Mouse (Mus musculus) retina, adult 2 months (tissue): ENCODE data around the gene Nek11.
A peak's percentile ranks its signal among the peaks of the same experiment; 100 is the strongest.

ENCODE experiments used
- DNase-seq: peaks from one replicate; pipeline ENCODE4 v3.0.0-alpha.2; 2012; ENCODE audit warnings: low read depth, low spot score

Nek11 gene

DNA sequence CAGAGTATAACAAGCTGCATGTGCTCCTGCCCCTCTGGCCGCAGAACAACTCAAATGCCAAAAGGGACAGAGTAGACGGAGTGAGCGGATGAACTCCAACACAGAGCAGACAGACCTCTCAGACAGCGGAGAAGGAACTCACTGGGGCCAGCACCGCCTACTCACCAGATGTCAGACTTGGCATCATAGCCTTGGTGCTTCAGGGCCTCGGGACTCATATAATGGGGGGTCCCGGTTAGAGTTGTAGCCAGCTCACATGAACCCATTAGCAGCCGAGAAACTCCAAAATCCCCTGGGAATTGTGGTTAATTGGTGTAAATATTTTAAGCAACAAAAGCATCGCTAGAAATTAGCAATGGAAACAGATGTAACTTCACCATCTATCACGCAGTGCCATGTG lies 82.1 kb downstream of the Nek11 start:
- no peak for DNase-seq

DNA sequence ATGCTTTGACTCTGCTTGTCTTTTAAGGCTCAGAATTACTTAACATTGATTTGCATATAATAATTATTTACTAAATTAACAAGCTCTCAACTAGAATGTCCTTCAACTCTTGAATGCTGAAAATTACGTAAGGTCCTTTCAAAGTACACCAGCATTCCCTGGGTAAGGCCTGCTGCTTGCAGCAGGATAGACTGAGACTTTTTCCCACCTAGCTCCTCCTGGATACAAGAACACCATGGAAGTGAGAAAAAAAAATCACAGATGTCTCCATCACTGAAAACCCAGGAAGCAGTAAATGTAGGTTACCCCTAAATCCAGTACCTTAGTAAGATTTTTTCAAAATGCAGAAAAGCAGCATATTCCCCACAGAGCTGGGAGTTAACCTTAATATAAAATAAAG lies 82.6 kb downstream of the Nek11 start:
- no peak for DNase-seq

DNA sequence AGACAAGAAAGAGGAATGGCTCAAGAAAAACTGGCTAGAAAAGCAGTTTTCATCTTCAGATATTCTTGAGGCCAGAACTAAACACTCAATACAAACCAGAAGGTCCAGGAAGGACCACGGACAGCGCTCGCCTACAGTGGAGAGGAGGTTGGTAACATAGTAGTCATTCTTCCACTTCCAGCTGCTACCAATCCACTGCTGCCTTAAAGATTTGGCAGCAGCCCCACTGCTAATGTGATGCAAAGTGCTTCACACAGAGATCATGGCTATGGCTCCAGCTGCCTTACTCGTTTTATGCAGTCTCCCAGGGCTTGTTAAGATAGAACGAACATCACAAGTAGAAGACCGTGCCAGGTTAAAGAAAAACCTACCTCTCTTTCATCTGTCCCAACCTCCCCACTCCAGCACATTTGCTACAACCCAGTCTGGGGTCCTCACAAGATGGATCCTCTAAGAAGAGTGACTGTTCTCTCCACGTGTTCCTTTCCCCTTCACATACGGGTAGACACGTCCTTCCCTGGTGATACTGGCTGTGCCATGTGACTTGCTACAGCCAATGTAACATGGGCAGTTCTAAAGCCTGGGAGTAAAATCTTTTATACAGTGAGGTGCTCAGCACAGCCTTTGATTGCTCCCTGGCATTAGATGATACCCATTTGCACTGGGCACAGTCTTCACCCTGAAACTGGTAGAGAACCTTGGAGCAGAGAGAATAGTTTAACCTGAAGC lies 85.6 kb downstream of the Nek11 start:
- DNase-seq: no peak

DNA sequence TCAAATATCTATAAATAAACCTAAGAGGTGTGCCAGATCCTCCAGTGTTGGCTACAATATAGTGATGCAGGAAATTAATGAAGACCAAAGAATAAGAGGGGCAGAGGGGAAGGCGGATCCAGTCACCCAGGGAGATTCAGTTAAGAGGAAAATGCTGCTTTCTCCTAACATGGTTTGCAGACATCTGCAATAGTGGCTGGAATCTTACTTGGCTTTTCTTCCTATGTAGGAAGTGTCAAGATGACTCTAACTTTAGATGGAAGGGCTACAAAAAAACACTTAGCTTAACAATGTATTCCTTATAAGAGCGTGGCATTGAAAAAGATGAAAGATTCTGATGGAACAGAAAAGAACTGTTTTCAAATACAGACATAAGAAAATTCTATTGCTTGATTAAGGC lies 89.3 kb downstream of the Nek11 start:
- no peak for DNase-seq

DNA sequence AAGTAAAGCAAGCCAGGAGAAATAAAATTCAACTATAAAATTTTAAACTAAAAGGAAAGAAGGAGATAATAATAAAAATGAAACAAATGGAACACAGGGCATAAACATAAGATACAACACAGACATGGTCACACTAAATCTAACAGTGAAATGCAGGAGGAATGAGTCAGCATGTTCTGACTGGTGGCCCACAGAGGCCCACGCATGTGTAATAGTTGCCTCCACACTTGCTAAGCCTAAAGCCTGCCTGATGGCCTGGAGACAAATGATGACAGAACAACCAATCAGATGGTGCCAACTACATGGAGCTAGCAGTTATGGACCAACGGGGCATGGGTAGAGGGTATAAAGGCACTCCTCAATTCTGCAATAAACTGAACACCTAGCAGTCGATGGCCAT lies 93.1 kb downstream of the Nek11 start:
- DNase-seq: no peak

DNA sequence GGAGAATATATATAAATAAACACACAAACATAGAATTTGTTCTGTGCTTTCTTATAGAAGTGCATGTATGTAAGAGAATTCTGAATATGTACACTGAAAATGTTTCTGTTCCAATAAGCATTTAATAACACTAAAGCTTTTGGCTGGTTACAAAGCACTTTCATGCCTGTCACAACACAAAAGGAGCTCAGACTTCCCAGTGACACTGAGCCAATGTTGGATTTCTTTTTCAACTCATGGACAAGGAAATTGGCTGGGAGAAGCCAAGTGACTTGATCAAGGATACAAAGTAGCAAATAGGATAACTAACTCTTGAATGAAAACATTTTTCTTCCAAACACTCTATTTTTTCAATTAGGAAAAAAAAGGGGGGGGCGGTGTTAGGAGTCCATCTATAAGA lies 93.9 kb downstream of the Nek11 start:
- DNase-seq: no peak

DNA sequence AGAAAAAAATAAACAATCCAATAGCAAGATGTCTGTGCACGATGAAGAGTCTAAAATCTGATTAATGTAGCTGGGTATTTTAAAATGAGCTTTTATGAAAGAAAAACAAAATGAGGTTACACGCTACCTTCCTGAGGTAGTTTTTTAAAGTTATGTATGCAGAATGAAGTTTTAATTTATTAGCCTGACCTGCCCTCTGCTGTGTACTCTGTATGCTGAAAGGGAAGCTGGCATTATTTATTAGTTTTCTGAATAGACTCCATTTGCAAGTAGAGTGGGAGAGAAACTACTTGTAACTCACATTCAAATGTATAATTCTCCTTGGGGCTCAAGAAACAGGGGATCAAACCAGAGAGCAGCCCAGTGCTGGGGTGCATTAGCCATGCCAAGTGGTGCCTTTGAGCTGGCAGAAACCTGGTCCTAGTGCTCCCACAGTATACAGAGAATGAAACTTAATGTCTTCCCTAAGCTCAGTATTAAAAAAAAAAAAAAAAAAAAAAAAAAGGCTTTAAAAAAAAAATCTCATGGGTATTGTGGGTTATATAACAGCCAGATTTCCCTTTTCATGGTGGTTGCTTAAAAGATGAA lies 94.5 kb downstream of the Nek11 start:
- no peak for DNase-seq

DNA sequence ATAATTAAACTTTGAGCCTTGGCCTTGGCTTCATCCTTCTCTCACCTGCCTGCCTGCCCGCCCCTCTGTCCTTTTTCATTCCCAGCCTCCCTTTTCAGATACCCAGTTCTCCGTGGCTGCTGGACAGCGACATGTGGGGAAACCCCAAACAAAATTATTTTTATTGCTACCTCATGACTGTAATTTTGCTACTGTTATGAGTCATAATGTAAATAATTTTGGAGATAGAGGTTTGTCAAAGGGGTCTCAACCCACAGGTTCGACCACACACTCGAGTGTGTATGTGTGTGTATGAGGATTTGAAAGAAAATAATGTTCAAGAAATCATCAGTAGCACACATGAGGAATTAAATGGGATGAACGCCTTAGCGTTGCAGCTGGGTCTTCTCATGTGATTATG lies 110.7 kb downstream of the Nek11 start:
- DNase-seq: no peak

DNA sequence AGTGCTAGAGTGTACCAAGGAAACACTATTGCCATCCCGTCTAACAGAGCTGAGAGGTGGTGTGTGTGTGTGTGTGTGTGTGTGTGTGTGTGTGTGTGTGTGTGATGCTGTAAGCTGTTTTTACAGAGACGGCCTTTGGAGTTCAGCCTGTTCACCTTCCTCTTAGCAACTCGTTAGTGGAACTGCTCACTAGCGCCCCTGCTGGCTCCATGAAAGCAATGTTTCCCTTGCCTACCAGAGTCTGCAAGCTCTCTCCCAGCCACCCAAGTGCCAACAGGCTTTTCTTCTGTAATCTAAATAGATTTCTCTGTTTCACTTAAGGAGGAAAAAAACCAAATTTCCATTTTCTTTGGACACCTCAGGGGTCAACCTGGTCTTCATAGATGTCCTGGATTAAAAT lies 112.6 kb downstream of the Nek11 start:
- peak; percentile 38 for DNase-seq

DNA sequence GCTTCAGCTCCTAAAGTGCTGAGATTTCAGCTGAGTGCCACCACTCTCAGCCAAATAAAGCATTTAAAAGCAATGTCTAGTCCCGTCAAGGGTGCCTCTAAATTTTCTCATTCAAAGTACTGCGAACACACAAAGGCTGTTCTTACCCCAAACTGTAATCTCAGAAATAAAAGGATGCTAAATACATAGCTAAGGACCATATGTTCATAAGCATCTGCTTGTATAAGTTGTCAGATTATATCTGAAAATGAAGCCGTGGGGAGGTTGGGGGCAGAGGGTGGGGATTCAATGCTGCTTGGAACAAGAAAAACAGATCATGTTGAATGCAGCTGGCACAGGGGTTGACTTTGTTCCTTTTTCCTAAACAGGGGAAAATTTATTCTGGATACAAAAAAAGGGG lies 120.4 kb downstream of the Nek11 start:
- DNase-seq: no peak

DNA sequence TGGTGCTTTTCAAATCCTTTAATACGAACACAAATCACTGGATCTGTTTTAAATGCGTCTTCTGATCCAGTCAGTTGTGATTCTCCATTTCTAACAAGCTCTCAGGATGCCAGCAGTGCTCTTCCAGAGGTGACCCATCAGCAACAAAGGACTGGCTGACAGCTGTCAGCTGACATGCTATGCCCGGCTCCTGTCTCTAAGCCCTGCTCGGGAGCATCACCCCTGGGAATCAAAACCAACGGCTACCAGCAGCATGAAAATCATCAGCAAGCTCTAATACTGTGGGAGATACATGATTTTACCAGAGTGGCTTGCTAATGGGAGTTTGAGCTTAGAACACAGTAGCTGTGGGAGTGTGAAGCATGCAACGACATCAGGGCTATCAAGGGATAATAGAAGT lies 121.0 kb downstream of the Nek11 start:
- no peak for DNase-seq

DNA sequence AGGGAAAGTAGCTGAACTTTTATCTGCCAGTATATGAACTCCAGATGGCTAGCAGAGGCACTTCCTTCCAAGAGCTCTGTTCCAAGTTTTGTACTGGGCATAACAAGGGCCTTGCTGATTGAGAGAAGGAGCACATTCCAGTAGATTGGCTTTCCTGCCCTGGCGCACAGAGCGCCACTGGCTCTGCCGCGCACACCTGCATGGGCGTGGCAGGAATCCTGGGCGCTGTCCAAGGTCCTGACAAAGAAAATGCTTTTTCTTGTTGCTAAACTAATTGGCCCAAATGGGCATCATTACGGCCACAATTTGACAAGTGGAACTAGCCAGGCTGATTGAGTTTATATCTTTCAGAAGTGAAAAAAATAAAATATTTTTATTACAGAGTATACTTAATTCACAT lies 123.1 kb downstream of the Nek11 start:
- DNase-seq: no peak

DNA sequence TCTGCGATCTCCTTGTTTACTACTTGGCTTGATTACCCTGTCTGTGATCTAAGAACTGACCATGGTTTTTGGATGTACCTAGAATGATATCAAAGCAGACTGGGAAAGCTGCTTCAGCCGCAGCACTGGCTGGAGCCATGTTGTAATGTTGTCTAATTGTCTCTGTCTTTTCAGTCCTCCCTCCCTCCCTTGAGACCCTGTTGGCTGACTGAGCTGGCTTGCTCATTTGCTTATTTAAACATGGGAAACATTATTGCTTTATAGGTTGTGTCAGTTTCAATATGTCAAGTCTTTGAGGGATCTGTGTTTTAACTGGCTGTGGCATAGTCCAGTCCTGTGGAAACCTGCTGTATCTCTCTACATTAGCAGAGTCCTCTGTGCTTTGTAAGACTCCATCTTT lies 132.2 kb downstream of the Nek11 start:
- DNase-seq: no peak

DNA sequence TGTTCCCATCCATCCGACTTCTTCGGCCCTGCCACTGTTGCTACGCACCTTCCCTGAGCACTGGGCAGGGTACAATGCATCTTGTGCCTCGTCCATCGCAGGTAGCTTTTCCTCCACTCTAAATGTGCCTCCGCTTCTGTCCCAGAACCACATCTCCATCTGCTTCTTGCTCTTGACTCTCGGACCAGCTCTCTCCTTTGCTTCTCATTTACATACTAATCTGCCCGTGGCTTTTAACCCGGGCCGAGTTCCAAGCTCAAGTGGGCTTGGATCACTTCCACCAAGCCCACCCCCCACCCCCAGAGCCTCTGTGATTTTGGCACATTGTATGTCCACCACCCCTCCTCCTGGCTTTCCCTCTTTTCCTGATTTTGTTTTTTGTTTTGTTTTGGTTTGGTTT lies 137.7 kb downstream of the Nek11 start:
- DNase-seq: no peak

DNA sequence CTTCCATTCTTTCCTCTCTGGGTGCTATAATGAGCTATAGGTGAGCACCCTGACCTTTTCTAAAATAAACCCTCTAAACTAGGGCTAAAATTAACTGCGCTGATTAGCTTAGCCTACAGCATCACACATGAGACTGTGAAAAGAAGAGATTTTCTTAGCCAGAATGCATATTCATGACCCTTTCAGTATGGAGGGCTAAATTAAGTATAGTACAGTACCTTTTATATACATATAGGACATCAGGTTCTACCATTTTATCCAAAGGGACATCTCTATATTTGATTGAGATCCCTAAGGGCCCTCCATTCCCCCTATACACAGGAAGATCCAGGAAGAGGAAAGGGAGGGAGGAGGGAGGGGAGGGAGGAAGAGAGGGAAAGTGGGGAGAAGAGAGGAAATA lies 141.2 kb downstream of the Nek11 start:
- no peak for DNase-seq

DNA sequence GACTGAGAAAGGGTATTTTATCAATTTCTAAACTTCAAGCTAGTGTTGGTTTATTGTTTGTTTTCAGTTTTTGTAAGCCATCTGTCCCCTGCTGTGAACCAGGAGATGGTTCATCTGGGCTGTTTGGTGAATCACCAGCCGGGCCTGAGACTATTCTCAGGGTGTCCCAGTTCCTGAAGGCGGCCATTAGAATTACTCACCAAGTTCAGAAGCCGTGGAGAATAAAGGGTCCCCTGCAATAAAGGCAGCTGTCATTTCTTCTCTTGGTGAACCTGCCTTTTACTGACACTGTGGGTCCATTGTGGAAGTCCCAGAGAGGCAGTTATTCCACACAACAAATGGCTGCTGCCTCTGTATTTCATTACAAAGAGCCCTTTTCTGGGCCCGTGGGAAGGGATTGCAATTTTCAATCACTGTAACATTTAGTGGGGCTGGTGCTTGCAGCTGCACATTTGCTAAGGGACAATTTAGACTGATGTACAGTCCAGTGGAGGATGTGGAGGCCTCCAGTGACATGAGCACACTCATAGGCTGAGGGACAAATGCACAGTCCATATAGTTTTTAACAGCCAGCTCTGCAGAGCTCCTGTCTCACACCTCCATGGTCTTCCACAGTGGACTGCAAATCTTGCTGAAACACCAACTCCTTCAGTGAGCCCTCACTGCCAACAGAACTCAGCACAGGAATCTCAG lies 142.8 kb downstream of the Nek11 start:
- DNase-seq: no peak

DNA sequence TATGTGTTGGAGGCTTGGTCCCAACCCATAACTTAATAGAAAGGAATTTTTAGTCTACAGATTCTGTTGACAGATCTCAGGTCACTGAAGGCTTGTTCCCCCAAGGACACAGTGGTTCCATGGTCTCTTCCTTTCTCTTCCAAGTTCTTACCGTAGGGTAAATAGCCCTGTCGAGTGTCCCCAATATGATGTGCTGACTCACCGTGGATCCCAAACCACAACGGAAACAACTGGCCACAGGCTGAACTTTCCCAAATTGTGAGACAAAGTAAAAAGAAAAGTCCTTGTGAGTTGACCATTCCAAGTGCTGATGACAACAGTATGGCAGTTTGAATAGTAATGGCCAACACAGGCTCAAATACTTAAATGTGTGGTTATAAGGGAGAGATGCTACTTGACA lies 144.1 kb downstream of the Nek11 start:
- no peak for DNase-seq

DNA sequence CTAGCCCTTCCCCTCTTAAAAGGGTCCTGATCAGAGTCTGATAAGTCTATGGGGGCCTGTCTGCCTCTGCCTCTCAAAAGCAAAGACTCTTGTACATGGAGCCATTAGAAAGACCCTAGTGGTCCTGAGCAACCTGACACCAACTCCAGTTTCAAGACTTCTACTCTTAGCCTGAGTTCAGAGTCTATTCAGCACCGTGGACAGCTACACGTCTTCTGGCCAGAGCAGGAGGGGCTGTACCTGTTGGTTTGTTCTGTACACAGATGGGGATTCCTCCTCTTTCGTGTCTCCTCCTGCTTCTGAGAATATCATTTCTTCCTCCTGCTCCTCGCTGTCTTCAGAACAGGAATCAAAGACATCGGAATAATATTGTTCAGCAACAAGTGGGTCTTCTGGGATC lies 151.3 kb downstream of the Nek11 start:
- no peak for DNase-seq

DNA sequence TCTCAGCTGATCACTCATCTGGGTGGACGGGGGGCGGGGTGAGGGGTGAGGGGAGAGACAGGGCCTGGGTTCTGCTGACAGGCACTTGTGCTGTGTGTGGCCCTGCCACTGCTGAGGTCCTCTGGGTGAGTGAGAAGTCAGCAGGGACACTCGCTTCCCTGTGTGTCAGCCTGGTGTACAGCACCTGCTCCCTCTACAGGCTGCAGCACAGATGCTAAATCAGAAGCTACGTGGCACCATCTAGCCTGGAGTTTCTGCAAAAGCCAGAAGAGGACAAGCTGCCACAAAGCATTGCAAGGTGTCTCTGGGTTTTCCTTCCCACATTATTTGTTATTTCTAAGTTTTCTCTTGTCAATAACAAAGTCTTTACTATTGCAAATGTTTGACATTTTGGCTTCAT lies 180.9 kb downstream of the Nek11 start:
- DNase-seq: no peak

DNA sequence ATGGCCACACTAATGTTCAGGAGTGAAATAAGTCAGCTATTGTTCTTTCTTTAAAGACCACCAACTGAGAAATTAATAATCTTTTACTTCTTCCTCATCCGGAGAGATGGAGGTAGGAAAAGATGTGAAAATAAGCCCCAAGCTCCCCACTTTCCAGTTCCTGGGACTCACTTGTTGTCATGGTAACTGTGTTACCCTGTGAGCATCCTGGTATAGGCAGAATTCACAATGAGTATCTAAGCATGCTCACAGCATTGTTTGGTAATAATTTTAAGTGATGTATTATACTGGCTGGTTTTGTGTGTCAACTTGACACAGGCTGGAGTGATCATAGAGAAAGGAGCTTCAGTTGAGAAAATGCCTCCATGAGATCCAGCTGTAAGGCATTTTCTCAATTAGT lies 195.0 kb downstream of the Nek11 start:
- no peak for DNase-seq

DNA sequence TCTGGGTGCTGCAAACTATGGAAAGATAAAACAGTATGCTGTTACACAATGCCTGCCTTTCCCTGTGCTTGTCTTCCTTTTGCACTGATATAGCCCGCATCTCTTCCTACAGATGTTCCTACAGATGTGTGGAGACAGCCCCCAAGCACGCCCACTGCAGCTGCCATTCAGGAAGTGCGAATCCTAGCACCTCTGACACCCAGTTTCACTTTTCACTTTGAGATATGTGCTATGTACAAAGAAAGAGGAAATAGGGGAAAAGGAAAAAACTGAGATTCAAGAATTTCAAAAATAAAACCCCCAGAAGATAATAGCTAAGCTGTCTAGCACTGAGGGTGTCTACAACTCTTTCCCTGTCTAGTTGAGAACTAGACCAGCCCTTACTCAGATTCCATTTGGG lies 208.6 kb downstream of the Nek11 start:
- DNase-seq: no peak

DNA sequence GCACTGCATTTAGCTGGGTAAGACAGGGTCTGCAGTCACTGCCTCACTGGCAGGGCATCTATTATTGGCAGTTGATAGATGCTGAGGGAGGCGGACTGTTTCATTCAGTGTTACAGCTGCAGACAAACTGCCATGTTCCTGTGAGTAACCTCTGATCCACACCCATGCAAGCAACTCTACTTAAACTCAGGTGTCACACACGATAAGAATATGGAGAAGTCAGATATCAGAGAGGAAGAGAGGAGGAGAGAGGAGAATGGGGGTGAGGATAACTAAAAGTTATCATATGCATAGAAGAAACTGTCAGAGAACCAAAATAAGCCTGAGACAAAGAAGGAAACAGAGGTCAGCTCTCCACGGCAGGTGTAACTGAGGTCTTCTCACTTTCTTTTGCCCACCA lies 212.9 kb downstream of the Nek11 start:
- DNase-seq: no peak

DNA sequence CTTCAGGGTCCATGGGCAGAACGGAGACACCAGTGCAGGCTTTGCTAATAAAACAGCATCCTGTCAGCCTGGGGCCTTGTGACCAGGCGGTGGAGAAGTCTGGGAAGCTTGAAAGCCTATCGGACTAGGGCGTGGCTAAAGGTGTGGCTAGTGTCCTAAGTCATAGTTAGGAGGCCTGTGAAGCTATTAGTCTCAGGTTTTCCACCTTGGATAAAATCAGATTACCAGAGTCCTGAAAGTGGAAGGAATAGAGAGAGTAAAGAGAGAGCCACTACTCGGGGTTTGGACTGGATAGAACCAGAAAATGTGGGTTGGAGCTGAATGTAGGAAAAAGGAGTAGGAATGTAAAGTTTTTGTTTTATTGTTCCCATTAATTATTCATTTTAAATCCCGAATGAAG lies 250.3 kb downstream of the Nek11 start, which contains the start of gene 1700080E11Rik:
TSS of gene 1700080E11Rik (minus strand) at position 101 of the 400 bp plus-strand sequence.
- no peak for DNase-seq
